14 mouse cellular contexts compared by ENCODE assay signal in genomic region chr15:10696478-10697234, GRCm38 (mm10). TPM values are rescaled to one million over a fixed set of nuclear protein-coding genes. Genes with fewer than 3 reads are reported as not detected.
DNase-seq lines count a peak whose midpoint lies in the region; ATAC-seq and TF ChIP-seq lines count a peak whose summit lies in the region.
"Had no signal": no experiment of that assay in that cellular context is flagged by ENCODE, and none has a peak within 500 bp of the region (broad histone marks: within the 10 kb centered on the region; RNA-seq: fewer than 3 reads in every experiment).

No protein-coding gene starts in this region.

- no peak for TF ChIP-seq POLR2A in embryonic fibroblast, embryonic 13.5 days (IDR thresholded peaks at IDR 0.05; ENCODE audit: low read depth, low read length)

- H3K36me3 ChIP-seq in liver, embryonic 16.5 days (ENCODE audit: control insufficient read depth, insufficient read depth) = no peaks in the 10 kb centered on the region
- H3K36me3 ChIP-seq: heart, embryonic 10.5 days had no signal

- 56% methylated on average over 8 of the region's 8 CpGs for WGBS in liver, embryonic 16.5 days (ENCODE audit: insufficient replicate concordance)

- ATAC-seq in frontal cortex, adult (ENCODE audit: low TSS enrichment) = peak; percentile 88
- ATAC-seq in liver, embryonic 16.5 days (ENCODE audit: low read depth) = peak; percentile 54; the same call in 1 of the 2 replicates

- no peak overlapping the region for H3K4me2 ChIP-seq in liver, embryonic 16.5 days (ENCODE audit: low read depth, low read length)

- H3K4me1 ChIP-seq in embryonic fibroblast, embryonic 13.5 days (ENCODE audit: control insufficient read depth, insufficient read depth, low read length) = peaks cover 20% of the 10 kb centered on the region
- peaks cover 4% of the 10 kb centered on the region; the same call in 1 of the 2 replicates for H3K4me1 ChIP-seq in liver, embryonic 16.5 days (ENCODE audit: control insufficient read depth, low read depth, low read length)

- TF ChIP-seq CTCF in embryonic fibroblast, embryonic 13.5 days (IDR thresholded peaks at IDR 0.05; ENCODE audit: borderline replicate concordance, insufficient read depth, low read length) = no peak

- no peaks in the 10 kb centered on the region for H3K27me3 ChIP-seq in liver, embryonic 16.5 days (ENCODE audit: control insufficient read depth, insufficient read depth, low read depth, low read length)

- peak overlapping the region; percentile 20; the same call in 1 of the 2 replicates for H3K9ac ChIP-seq in liver, embryonic 16.5 days (ENCODE audit: low read depth, low read length)

- H3K27ac ChIP-seq in embryonic fibroblast, embryonic 13.5 days (ENCODE audit: insufficient read depth, low read length) = peak overlapping the region; percentile 70
- peak overlapping the region; percentile 37; the same call in 1 of the 2 replicates for H3K27ac ChIP-seq in liver, embryonic 16.5 days (ENCODE audit: low read length)
- H3K27ac ChIP-seq: heart, embryonic 10.5 days had no signal

- H3K4me3 ChIP-seq in embryonic fibroblast, embryonic 13.5 days (ENCODE audit: insufficient read depth, low read length) = no peak overlapping the region
- H3K4me3 ChIP-seq in liver, embryonic 16.5 days (ENCODE audit: low read depth, low read length) = no peak overlapping the region
- H3K4me3 ChIP-seq: heart, embryonic 10.5 days had no signal

- H3K9me3 ChIP-seq in liver, embryonic 16.5 days (replicated peaks; ENCODE audit: control insufficient read depth, low read length) = no peaks in the 10 kb centered on the region
- H3K9me3 ChIP-seq: heart, embryonic 10.5 days had no signal

- no peak for DNase-seq in frontal cortex, postnatal 25 days (ENCODE audit: low spot score in 2 of 2)
- DNase-seq in 3T3-L1 (ENCODE audit: low read depth, low spot score) = peak; percentile 61
- DNase-seq in heart, adult 8-10 months (ENCODE audit: low spot score) = no peak
- DNase-seq in thymus, postnatal 14 days = no peak
- no peak for DNase-seq in cerebellum, adult 11-12 months
- DNase-seq: adrenal gland, postnatal 10 days; cerebellum, adult 8-10 months; heart, postnatal 4 days; kidney, adult 2 months; thymus, postnatal 25 days had no signal

RNA-seq across cellular contexts. Expression of gene Rai14, which starts 17.8 kb away (rescaled TPM):
- 134 and 136 TPM in 2 replicates for polyA plus RNA-seq in embryonic fibroblast, embryonic 13.5 days (2011; ENCODE audit: insufficient read length, low read depth, missing spikeins)
- 5.5 and 6.2 TPM in 2 replicates for polyA plus RNA-seq in liver, embryonic 16.5 days (2015; fragmentation: Nextera tagmentation; extraction: Ambion mirVana)
- 1 to 10 TPM; 3.3 to 4.1 (median 3.6) TPM for total RNA-seq in heart, adult 8-10 months (2022)

Comparison
In these comparisons a context has a peak if more than half of its experiments do, and no peak if none do; other contexts are left out.
1. RNA of gene Rai14, which starts 17.8 kb away (polyA plus RNA-seq): 134 to 136 TPM in embryonic fibroblast, embryonic 13.5 days; 5.5 to 6.2 TPM in liver, embryonic 16.5 days; every median in the first group is over 10 times any median in the second.